Mouse (Mus musculus) CD4-positive, CD25-positive, alpha-beta regulatory T cell, adult 2 months (primary cell): Measurements from ENCODE around the gene Prrg2.
A peak's percentile ranks its signal among the peaks of the same experiment; 100 is the strongest.

ENCODE experiments used
- DNase-seq: peaks from one replicate; pipeline ENCODE4 v3.0.0-alpha.2; 2012; ENCODE audit warnings: low read depth, low spot score

Gene Prrg2

DNA sequence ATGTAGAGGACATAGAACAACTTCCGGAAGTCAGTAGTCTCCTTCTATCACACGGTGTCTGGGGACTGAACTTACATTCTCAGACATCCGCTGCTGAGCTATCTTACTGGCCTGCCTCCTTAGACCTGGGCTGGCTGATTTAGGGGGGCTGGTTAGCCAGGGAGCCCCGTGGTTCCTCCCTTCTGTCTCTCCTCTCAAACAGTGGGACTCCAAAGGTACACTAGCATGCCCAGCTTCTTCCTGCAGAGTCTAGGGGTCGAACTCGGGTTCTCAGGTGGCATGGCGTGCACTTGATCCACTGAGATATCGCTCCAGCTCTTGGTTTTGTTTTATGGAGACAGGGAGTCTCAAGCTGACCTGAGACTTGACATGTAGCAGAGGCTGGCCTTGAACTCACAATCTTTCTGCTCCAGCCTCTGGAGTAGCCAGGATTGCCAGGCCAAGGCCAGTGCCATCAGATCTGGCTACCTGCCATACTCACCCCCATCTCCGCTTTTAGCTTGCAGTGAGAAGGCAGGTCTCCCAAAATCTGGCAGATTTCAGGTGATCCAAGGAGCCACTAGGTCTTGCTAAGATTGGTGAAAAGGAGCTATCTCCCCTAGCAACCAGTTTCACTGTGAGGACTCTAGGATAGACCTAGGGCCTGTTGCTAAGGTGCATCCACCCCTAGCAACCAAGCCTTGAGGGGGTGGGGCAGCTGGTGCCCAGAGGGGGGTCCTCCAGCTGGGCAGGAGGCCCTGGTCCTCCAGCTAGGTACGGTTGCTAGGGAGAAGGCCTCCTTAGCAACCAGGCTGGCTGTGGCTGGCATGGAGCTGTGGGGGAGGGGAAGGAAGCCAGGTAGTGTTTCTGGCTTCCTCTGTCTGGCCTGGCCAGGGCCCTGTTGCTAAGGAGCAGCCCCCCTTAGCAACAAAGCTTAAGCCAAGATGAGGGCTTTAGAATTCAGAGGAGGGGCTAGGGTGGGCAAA is 3.6 kb downstream of the Prrg2 start:
- DNase-seq: no peak

DNA sequence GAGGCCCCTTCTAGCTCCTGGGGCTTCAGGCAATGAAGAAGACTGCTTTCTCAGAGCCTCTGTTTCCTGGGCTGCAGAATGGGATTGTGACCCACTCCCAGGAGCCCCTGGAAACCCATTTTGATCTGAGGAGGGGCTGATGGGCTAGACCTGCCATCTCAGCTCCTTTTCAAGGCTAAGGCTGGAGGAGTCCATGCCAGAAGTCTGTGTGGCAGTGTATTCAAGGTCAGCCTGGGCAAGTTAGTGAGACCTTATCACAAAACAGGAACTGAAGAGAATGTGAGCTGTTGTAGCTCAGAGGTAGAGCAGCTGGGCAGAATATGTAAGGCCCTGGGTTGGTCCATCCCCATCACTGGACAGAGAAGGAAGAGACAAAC is 5.5 kb downstream of the Prrg2 start:
- DNase-seq: no peak

DNA sequence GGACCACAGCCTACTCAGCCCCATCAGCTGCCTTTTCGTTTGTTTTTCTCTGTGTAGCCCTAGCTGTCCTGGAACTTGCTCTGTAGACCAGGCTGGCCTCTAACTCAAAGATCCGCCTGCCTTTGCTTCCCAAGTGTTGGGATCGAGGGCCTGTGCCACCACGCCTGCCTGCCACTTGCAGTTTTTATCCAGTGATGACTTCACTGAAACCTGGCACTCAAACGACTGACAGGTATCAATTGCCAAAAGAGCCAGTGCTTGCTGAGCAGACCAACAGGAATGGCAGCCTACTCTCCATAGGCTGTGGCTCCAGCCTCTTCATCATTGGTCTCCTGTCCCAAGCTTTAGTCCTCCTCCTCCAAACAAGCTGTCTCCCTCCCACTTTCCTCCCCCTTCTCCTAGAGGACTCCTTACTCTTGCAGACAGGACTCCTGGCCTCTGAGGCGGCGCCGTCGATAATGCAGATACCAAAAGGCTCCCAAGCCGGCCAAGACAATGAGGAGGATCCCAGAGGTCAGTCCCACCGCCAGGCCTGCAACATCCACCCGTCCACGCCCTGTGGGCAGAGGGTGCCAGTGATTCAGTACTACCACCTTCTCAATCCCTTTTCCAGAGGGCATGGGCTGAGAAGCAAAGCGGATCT is 6.0 kb downstream of the Prrg2 start:
- no peak for DNase-seq

DNA sequence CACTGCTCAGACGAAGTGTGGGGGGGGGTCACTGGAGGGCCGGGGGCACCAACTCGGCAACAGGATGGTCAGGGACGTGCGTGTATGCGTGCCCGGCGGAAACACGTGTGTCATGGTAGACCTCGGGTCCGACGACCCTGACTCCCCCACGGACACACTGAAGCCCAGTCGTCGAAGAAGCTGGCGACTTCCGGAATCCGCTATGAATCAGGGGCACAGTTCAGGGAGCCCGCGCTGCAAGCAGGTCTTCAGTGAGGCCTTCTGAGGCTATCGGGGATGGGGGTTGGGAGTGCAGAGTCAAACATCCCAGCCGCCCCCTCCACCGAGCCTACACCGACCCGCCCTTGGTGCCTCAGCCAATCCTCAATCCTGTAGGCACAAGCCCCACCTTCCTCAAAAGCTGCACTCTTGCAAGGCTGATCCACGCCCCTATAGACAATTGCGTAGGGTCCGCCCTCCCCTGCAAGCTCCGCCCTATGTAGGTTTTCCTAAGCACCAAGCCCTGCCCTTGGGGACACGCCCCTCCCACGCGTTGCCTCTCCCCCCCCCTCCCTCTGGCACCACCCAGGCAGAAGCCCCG is 8.5 kb downstream of the Prrg2 start:
- peak; percentile 98 for DNase-seq

DNA sequence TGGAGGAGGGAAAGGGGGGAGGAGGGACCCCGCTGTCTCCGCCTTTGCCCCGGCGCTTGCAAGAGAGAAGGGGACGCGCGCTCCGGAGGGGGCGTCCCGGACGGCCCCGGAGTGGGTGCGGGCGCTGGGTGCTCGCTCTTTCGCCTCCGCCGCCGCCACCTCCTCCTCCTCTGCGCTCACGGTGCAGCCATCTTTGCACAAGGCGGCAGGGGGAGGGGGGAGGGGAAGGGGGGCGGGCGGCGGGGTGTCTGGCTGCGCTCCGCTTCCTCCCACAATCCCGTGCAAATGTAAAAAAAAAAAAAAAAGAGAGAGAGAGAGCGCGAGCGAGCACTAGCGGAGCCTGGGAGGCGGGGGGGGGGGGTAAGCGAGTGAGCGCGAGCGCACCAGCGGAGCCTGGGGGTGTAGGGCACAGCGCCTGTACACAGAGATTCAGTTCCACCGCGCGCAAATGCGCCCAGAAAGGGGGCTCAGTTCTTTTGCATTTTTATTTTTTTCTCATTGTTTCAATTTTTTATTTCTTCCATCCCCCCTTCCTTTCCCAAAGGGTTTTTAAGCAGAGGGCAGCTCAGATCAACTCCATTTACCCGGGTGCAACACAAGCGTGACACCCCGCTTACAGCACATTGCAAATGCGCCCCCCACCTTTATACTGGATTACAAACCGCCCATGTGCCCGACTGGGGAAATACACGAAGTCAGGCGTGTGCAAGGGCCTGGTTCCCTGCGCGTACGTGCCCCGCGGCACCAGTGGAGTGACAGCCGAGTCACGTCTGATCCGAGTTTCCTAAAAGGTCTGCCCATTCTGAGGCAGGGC is 9.2 kb downstream of the Prrg2 start:
- DNase-seq: peak; percentile 88

DNA sequence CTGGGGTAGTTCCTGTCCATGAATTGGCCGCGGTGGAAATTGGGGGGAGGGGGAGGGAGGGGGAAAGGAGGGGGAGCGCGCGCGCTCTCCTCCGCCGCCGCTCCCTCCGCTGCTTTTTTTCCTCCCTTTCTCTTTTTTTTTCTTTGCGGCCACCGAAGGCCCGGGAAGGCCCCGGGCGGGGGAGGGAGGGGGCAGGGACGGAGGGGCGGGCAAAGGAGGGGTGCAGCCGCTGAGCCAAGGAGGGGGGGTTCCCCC is 9.7 kb downstream of the Prrg2 start, which contains the start of gene Prr12:
Gene Prr12, minus strand, starts transcription at position 20 of the 255 bp plus-strand sequence.
- no peak for DNase-seq

DNA sequence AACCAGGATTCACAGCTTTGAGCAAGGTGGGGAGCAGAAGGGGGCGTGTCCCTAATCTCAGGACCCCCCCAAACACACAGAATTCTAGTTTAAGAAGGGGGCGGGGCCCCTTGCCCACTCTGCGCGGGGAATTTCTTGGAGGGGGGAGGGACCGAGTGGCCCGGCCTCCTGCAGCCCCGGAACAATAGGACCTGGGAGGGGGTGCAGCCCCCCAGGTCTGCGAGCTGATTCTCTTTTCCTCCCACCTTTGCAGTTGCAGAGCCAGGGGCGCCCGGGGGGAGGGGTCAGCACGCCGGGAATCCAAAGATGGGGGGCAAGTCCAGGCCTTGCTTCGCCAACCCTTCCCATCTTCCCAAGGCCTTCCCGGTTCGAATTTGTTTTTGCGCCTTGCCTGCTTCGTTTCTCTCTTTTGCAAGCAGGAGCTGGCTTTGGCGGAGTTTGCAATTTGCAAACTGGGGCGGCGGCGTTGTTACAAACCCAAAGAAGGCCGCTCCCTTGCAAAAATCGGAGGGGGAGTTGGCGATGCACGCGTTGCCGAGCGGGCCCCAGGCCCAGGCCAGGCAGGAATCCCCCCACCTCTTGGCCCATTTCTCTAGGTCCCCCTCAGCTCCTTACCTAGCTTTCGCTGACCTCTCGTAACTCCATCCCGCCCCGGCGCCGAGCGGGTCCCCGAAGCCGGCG is 10.2 kb downstream of the Prrg2 start:
- DNase-seq: peak; percentile 64

DNA sequence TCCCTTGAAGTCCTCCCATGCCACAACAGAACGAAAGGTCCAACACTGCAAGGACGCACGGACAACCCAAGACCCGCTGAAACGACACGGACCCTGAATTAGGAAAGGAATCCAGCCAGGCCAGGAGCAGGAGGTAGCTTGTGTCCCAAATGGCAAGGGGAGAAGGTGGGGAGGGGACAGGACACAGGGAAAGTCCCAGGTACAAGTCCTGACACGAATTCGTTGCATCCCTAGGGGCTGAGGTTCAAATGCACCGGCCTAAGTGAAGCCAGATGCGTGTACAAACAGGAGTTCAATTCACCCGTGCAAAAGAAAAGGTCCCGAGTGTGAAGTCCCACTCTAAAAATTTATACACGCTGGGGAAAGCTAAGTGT is 10.9 kb downstream of the Prrg2 start:
- DNase-seq: peak; percentile 24

DNA sequence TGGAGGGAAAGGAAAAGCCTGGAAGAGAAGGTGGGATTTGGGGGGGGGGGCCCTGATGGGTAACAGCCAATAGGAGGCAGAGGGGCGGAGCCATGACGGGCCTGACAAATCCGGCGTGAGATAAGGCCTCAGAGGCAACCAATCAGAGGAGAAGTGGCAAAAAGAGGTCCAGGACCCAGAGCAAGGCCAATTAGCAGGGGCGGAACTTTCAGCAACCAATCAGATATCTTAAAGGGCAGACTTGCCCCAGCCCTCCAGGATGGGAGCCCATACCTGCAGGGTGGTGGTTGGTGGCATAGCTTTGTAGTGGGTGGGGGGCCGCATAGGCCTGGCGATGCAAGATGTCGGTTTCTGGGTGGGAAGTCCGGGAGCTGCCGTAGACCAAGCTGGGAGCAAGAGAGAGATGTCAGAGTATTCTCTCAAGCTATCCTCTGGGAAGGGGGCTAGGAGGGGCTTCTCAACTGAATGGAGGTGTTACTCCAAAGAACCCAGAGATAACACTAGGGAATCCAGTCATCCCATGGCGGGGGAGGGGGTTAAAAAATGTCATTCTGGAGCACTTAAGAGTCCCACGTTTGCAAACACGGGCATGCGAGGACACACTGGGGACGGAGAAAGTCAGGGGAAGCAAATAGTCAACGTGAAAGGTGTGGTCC is 11.4 kb downstream of the Prrg2 start:
- peak; percentile 66 for DNase-seq

DNA sequence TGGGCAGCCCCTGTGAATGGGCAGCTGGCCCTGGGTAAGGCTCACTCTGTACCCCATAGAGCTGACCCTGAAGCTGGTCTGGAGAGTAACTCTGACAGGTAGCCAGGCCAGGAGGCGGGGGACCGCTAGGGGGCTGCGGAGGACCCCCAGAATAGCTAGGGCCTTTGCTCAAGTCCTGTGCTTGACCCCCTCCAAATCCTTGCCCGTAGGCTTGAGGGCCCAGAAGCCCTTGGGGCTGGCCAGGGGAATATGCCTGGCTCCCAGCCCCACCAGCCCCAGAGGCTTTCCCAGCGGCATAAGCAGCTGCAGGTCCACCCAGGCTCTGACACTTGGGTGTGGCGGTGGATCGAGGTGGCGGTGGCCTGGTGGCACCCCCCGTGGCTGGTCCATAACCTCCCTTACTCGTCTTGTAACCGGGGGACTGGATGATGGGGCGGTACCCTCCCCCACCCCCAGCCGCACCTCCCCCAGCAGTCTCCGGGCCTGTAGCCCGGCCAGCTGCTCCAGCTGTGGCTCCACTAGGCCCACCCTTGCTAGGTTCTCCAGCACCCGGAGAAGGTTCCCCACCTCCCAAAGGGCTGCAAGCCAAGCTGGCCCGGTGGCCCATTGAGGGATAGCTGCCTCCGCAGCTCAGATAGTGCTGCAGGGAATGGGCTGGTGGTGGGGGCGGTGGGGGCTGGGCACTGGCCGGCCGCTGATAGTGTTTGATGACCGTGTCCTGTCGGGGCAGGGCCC is 13.4 kb downstream of the Prrg2 start:
- no peak for DNase-seq

DNA sequence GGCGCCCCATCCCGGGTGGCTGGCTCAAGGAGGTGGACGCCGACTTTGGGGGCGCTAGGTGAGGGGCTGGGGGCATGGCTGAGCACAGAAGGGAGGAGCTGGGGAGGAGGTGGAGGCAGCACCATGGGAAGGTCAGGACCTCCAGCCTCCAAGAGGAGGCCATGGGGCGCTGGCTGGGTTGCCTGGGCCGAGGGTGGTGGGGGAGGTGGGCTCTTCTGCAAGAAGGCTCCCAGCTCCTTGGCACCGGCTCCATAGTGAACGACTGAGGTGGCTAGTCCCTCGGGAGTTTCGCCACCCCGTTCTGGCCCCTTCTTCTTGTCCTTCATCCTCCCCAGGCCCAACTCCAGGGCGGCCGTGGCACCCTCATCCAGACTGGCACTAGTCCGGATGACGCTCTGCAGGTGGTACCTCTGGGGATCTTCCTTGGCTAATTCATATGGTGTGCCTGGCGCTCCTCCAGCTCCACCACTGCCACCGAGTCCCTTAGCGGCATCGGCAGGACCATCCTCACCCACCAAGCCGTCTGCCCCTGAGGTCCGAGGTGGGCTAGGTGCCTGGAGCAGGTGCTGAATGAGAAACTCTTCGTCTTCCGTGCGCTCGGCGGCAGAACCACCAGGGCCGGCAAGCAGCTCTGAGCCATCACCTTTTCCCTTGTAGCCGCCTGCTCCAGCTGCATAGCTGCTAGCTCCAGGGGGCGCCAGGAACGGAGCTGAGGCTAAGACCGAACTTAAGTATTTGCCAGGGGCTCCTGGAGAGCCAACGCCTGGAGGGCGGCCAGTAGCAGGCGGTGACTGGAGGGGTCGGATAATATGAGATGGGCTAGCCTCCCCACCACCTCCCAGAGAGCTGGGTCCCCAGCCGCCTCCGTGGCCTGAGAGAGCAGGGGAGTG is 14.2 kb downstream of the Prrg2 start:
- DNase-seq: no peak

DNA sequence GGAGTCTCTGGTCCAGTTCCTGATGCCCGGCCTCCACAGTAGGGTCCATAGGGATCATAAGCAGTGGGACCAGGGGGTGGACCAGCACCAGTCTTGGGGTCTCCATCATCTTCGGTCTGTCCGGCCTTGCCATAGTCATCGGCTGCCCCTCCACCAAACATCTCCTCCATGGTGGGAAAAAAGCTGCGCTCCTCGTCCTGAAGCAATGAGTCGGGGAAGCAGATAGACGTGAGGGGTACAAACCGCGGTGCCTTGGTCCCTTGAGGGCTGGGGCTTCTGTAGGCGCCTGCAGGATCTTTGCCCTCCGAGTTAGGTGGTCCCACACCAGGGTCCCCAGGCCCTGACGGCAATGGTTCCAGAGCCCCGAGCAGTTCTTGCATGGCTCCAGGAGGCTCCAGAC is 15.0 kb downstream of the Prrg2 start:
- no peak for DNase-seq

DNA sequence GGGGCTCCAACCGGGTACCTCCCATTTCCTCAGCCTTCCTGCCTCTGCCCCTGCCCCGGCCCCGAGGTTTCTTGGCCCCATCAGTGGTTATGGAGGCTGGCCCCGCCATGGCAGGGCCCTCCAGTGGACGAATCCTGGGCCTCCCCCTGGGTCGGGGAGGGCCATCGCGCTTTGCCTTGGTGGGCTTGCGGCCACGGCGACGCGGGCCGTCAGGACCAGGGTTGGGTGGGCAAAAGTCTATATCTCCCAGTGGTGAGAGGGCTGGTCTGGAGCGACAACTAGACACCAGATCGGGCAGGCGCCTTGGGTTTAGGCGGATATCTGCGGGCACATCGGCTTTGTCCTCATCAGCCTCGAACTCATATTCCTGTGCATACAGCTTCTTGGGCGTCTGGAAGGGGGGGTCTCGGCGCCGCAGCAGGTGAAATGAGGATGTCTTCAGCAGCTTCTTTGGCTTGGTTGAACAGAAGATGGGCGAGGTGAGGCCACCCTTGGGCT is 15.6 kb downstream of the Prrg2 start:
- DNase-seq: no peak

DNA sequence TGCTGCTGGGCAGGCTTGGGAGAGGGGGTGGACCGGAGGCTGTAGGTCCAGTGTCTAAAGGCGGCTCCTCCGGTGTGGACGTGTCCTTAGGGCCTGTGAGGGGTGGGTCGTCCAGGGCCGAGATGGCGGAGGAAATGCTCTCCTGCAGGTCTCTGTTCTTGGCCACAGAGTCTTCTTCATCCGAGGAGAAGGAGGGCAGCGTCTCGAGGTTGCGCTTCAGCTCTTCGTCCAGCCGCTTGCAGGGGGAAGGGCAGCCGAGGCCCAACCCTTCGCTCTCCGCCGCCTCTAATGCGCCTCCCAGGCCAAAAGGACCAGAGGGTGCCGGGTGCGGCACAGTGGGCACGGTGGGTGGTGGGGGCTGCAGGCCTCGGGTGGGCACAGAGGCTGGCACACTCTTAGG is 16.7 kb downstream of the Prrg2 start:
- DNase-seq: no peak

DNA sequence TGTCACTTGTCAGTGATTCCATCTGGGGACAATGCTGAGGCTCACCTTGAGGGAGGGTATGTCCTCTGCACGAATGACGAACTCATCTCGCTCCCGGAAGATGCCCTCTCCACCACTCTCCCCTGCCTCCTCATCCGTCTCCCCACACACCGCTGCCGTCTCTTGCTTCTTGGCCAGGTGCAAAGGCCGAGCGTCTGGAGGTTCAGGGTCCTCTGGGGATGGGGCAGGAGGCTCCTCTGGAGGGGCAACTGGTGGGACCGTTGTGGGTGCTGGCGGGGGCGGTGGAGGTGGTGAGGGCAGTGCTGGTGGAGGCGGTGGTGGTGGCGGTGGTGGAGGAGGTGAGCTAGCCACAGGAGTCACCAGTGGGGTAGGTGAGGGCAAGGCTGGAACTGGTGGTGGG is 19.2 kb downstream of the Prrg2 start:
- no peak for DNase-seq

DNA sequence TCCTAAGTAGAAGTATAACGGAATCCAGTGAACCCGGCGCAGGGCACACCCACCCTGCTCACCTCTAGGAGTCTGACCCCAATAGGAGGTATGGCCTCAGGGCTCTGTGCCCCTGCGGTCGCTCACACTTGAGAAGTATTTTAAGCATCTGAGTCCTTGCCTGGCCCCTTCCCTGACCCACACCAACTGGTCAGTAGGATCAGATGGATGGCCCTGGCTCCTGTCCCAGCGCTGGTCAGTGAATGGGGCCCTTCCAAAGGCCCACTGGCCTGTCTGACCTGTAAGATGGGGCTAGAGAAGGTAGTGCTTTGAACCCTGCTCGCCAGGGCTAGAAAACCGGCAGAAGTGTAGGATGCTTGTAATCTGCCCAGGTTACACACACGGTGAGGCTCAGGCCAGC is 21.6 kb downstream of the Prrg2 start:
- no peak for DNase-seq

DNA sequence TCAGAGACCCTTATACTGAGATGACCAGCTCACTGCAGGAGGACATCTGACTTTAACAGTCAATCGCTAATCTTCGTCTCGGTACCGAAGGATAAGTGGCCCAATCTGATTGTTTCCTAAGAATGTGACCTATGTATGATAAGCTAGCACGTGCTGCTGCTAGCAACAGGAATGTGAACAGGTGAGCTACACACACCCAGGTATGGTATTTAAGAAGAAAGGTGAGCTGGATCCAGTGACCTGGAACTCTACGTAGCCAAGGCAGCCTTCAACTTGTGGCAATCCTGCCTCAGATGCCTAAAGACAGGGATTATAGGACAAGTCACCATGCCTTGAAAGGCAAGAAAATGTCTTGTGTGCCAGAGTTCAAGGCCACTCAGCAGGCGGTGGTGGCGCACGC is 24.1 kb downstream of the Prrg2 start:
- no peak for DNase-seq

DNA sequence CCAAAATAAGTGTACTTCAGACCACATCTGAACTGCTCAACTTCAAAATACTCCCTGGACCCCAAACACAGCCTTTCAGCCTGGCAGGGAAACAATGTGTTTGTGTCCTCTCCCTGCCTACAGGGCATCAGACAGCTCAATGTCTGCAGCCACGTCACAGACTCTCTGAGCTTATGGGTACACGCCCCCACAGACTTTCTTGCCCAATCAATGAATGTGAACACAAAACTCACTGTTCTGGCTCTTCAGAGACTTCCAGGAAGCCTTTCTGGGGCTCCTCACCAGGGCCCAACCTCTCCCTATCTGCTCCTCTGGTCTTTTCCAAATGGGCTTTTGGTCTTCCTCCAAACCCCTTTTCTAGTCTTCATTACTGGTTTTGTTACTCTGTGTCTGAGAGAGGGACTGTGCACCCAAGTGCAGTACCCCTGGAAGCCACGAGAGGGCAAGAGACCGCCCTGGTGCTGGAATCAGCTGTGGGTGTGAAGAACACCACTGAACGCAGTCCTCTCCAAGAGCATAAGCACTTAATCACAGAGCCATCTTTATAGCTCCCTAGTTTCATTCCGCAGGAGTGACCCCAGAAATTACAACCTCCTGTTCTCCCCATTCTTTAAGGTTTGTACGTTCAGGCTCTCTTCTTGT is 24.6 kb downstream of the Prrg2 start:
- peak; percentile 82 for DNase-seq

DNA sequence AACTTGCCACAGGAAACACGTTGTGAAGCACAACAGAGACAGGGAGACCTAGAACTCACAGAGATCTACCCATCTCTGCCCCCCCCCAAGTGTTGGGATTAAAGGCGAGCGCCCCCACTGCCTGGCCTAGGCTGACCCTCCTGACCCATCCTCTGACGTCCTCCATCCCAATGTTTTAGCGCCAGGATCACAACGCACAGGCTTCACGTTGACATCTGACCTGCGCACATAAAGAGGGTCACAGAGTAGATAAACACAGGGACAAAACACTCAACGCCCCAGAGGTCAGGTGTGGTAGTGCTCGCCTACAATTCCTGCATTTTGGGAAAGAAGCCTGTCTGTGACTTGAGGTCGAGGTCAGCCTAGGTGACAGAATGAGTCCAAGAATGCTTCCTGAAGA is 25.8 kb downstream of the Prrg2 start:
- no peak for DNase-seq
